Mouse (Mus musculus): ENCODE results near the gene Vsig10l. TPM values are rescaled to one million over a fixed set of nuclear protein-coding genes. Genes with fewer than 3 reads are reported as not detected.
A peak's percentile ranks its signal among the peaks of the same experiment; 100 is the strongest.

Gene Vsig10l
- polyA plus RNA-seq, 1 experiment from 2014 or later, result 3.8 TPM

- Histone ChIP-seq H3K4me3 (ENCODE audit: low read depth, low read length) (no peak within 1 kb of the TSS), H3K9ac (ENCODE audit: low read depth, low read length) (no peak within 1 kb of the TSS), H3K4me2 (ENCODE audit: low read depth, low read length) (no peak within 1 kb of the TSS), H3K27ac (replicated peaks; ENCODE audit: low read depth, low read length) (no peak within 1 kb of the TSS), H3K9me3 (ENCODE audit: control insufficient read depth, low read length) (no peaks in the 10 kb centered on the region), H3K4me1 (ENCODE audit: control insufficient read depth, insufficient read depth, low read length) (no peaks in the 10 kb centered on the region), H3K36me3 (ENCODE audit: control insufficient read depth, insufficient read depth, low read length) (no peaks in the 10 kb centered on the region), H3K27me3 (replicated peaks; ENCODE audit: control insufficient read depth, insufficient read depth, low read length) (no peaks in the 10 kb centered on the region)
- no peak for DNase-seq (ENCODE audit: low spot score)
- WGBS, result 76% methylated on average over 10 of the region's 10 CpGs
- ATAC-seq (ENCODE audit: low read depth), result no peak
Observed at GRCm38 (mm10) chr7:43436341-43437255, 26.4 kb upstream of the Vsig10l start, which contains the start of gene Nkg7. TSS of gene Nkg7 (plus strand) at chr7:43437073.

- no peaks in the 10 kb centered on the region for H3K27me3 ChIP-seq (replicated peaks; ENCODE audit: control insufficient read depth, insufficient read depth, low read length)
- H3K4me3 ChIP-seq (ENCODE audit: low read depth, low read length), result no peak overlapping the region
- H3K9me3 ChIP-seq (ENCODE audit: control insufficient read depth, low read length), result no peaks in the 10 kb centered on the region
- H3K9ac ChIP-seq (ENCODE audit: low read depth, low read length), result no peak overlapping the region
- H3K4me1 ChIP-seq (ENCODE audit: control insufficient read depth, insufficient read depth, low read length), result peaks cover 4% of the 10 kb centered on the region; the same call in 1 of the 2 replicates
- DNase-seq (ENCODE audit: low spot score) (no peak), ATAC-seq (ENCODE audit: low read depth) (no peak)
- WGBS, result 79% methylated on average over 4 of the region's 4 CpGs
- H3K27ac ChIP-seq (replicated peaks; ENCODE audit: low read depth, low read length), result no peak overlapping the region
- no peak overlapping the region for H3K4me2 ChIP-seq (ENCODE audit: low read depth, low read length)
- no peaks in the 10 kb centered on the region for H3K36me3 ChIP-seq (ENCODE audit: control insufficient read depth, insufficient read depth, low read length)
Observed at GRCm38 (mm10) chr7:43438611-43439010, 24.3 kb upstream of the Vsig10l start.

DNA sequence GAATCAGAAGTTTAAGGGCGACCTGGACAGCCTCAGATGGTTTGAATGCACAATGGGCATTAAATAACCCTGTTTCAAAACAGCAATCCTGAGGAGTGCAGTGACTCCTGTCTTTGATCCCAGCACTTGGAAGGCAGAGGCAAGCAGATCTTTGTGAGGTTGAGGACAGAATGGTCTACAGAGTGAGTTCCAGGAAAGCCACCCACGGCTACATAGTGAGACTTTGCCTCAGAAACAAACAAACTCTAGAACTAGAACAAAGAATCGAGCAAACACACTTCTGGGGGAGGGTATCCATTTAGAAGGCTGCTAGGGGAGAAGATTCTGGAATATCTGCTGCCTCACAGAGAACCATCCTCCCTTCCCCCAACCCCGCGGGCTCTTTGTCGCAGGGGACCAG, 22.5 kb upstream of the Vsig10l start, which contains the start of gene Cldnd2:
Gene Cldnd2 (plus strand): TSS at position 301 of the 400 bp plus-strand sequence.
- Histone ChIP-seq H3K27me3 (replicated peaks; ENCODE audit: control insufficient read depth, insufficient read depth, low read length) (no peaks in the 10 kb centered on the region), H3K4me1 (ENCODE audit: control insufficient read depth, insufficient read depth, low read length) (peaks cover 12% of the 10 kb centered on the region), H3K4me3 (ENCODE audit: low read depth, low read length) (no peak within 1 kb of the TSS), H3K9ac (ENCODE audit: low read depth, low read length) (no peak within 1 kb of the TSS), H3K27ac (replicated peaks; ENCODE audit: low read depth, low read length) (no peak within 1 kb of the TSS), H3K9me3 (ENCODE audit: control insufficient read depth, low read length) (no peaks in the 10 kb centered on the region), H3K36me3 (ENCODE audit: control insufficient read depth, insufficient read depth, low read length) (no peaks in the 10 kb centered on the region), H3K4me2 (ENCODE audit: low read depth, low read length) (no peak within 1 kb of the TSS)
- ATAC-seq (ENCODE audit: low read depth) (no peak), DNase-seq (ENCODE audit: low spot score) (no peak)
- WGBS, result 85% methylated on average over 5 of the region's 6 CpGs

DNA sequence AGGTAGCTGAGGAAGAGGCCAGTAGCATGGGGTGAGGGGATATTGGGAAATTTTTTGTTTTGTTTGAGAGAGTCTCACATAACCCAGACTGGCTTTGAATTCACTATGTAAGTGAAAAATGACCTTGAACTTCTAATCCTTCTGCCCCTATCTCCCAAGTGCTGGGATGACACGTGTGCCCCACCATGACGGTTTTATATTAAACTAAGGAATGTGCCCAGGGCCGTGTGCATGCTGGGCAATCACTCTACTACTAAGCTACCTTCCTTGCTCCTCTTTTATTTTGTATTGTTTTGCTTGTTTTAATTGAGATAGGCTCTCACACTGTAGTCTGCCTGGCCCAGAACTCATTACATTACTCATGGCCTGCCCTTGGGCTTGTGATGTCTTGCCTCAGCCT, 21.9 kb upstream of the Vsig10l start:
- H3K36me3 ChIP-seq (ENCODE audit: control insufficient read depth, insufficient read depth, low read length), result no peaks in the 10 kb centered on the region
- no peak overlapping the region for H3K27ac ChIP-seq (replicated peaks; ENCODE audit: low read depth, low read length)
- no peaks in the 10 kb centered on the region for H3K9me3 ChIP-seq (ENCODE audit: control insufficient read depth, low read length)
- H3K4me3 ChIP-seq (ENCODE audit: low read depth, low read length), result no peak overlapping the region
- WGBS, result 84% methylated on average over 3 of the region's 3 CpGs
- no peak for ATAC-seq (ENCODE audit: low read depth)
- H3K4me1 ChIP-seq (ENCODE audit: control insufficient read depth, insufficient read depth, low read length), result peaks cover 12% of the 10 kb centered on the region
- no peak for DNase-seq (ENCODE audit: low spot score)
- no peaks in the 10 kb centered on the region for H3K27me3 ChIP-seq (replicated peaks; ENCODE audit: control insufficient read depth, insufficient read depth, low read length)
- no peak overlapping the region for H3K4me2 ChIP-seq (ENCODE audit: low read depth, low read length)
- H3K9ac ChIP-seq (ENCODE audit: low read depth, low read length), result no peak overlapping the region

DNA sequence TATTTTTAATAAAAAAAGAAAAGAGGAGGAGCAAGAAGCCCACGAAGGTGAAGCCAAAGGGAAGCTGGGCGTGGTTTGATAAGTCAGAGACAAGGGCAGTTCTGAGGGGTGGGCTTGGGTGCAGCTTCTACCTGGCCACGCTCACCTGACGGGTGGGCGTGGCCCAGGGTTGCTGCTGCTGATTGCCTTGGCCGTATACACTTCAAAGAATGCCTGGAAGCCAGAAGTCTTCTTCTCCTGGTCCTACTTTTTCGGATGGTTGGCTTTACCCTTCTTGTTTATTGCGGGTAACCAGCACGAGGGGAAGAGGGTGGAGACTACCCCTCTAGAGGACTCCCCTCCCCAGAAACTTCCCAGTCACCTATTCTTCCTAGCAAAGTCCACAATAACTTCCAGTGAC, 20.3 kb upstream of the Vsig10l start:
- peak overlapping the region; percentile 65 for H3K9ac ChIP-seq (ENCODE audit: low read depth, low read length)
- WGBS, result 16% methylated on average over 9 of the region's 9 CpGs
- peak; percentile 13 for DNase-seq (ENCODE audit: low spot score)

GRCm38 (mm10) chr7:43443126-43443916, 19.6 kb upstream of the Vsig10l start:
- ATAC-seq (ENCODE audit: low read depth) (peak; percentile 92), DNase-seq (ENCODE audit: low spot score) (peak; percentile 87)
- no peaks in the 10 kb centered on the region for H3K27me3 ChIP-seq (replicated peaks; ENCODE audit: control insufficient read depth, insufficient read depth, low read length)
- no peaks in the 10 kb centered on the region for H3K36me3 ChIP-seq (ENCODE audit: control insufficient read depth, insufficient read depth, low read length)
- WGBS, result under 1% methylated on average over 36 of the region's 36 CpGs
- H3K4me3 ChIP-seq (ENCODE audit: low read depth, low read length), result peak overlapping the region; percentile 56
- H3K4me1 ChIP-seq (ENCODE audit: control insufficient read depth, insufficient read depth, low read length), result peaks cover 12% of the 10 kb centered on the region
- H3K9me3 ChIP-seq (ENCODE audit: control insufficient read depth, low read length), result no peaks in the 10 kb centered on the region
- peak overlapping the region; percentile 65 for H3K9ac ChIP-seq (ENCODE audit: low read depth, low read length)
- H3K4me2 ChIP-seq (ENCODE audit: low read depth, low read length), result peak overlapping the region; percentile 76
- peak overlapping the region; percentile 96 for H3K27ac ChIP-seq (replicated peaks; ENCODE audit: low read depth, low read length)

More for the DNA sequence above, 20.3 kb upstream of the Vsig10l start:
- Histone ChIP-seq H3K4me1 (ENCODE audit: control insufficient read depth, insufficient read depth, low read length) (peaks cover 12% of the 10 kb centered on the region), H3K4me2 (ENCODE audit: low read depth, low read length) (peak overlapping the region; percentile 76), H3K36me3 (ENCODE audit: control insufficient read depth, insufficient read depth, low read length) (no peaks in the 10 kb centered on the region), H3K27ac (replicated peaks; ENCODE audit: low read depth, low read length) (peak overlapping the region; percentile 96), H3K4me3 (ENCODE audit: low read depth, low read length) (peak overlapping the region; percentile 56), H3K27me3 (replicated peaks; ENCODE audit: control insufficient read depth, insufficient read depth, low read length) (no peaks in the 10 kb centered on the region), H3K9me3 (ENCODE audit: control insufficient read depth, low read length) (no peaks in the 10 kb centered on the region)
- ATAC-seq (ENCODE audit: low read depth), result no peak

- DNase-seq (ENCODE audit: low spot score) (peak; percentile 98), ATAC-seq (ENCODE audit: low read depth) (peak; percentile 98)
- peak within 1 kb of the TSS; percentile 96 for H3K27ac ChIP-seq (replicated peaks; ENCODE audit: low read depth, low read length)
- peak within 1 kb of the TSS; percentile 56 for H3K4me3 ChIP-seq (ENCODE audit: low read depth, low read length)
- H3K4me1 ChIP-seq (ENCODE audit: control insufficient read depth, insufficient read depth, low read length), result peaks cover 12% of the 10 kb centered on the region
- 0% methylated on average over 27 of the region's 27 CpGs for WGBS
- H3K9ac ChIP-seq (ENCODE audit: low read depth, low read length), result peak within 1 kb of the TSS; percentile 69
- H3K9me3 ChIP-seq (ENCODE audit: control insufficient read depth, low read length), result no peaks in the 10 kb centered on the region
- H3K27me3 ChIP-seq (replicated peaks; ENCODE audit: control insufficient read depth, insufficient read depth, low read length), result no peaks in the 10 kb centered on the region
- H3K4me2 ChIP-seq (ENCODE audit: low read depth, low read length), result peak within 1 kb of the TSS; percentile 76
- no peaks in the 10 kb centered on the region for H3K36me3 ChIP-seq (ENCODE audit: control insufficient read depth, insufficient read depth, low read length)
Observed at GRCm38 (mm10) chr7:43443917-43444293, 19.0 kb upstream of the Vsig10l start, which contains the start of the genes Etfb and Gm45233. TSS of gene Etfb (plus strand) at chr7:43444083. TSS of gene Gm45233 (plus strand) at chr7:43444128.

GRCm38 (mm10) chr7:43447801-43448200, 15.2 kb upstream of the Vsig10l start:
- Histone ChIP-seq H3K27ac (replicated peaks; ENCODE audit: low read depth, low read length) (no peak overlapping the region), H3K36me3 (ENCODE audit: control insufficient read depth, insufficient read depth, low read length) (peaks cover 7% of the 10 kb centered on the region), H3K4me2 (ENCODE audit: low read depth, low read length) (no peak overlapping the region), H3K9me3 (ENCODE audit: control insufficient read depth, low read length) (no peaks in the 10 kb centered on the region), H3K4me1 (ENCODE audit: control insufficient read depth, insufficient read depth, low read length) (peaks cover 10% of the 10 kb centered on the region), H3K27me3 (replicated peaks; ENCODE audit: control insufficient read depth, insufficient read depth, low read length) (no peaks in the 10 kb centered on the region), H3K9ac (ENCODE audit: low read depth, low read length) (no peak overlapping the region), H3K4me3 (ENCODE audit: low read depth, low read length) (no peak overlapping the region)
- 89% methylated on average over 4 of the region's 4 CpGs for WGBS
- DNase-seq (ENCODE audit: low spot score) (no peak), ATAC-seq (ENCODE audit: low read depth) (no peak)
